8 mouse cellular contexts compared by ENCODE assay signal in genomic region chr12:100519684-100520076, GRCm38 (mm10). TPM values are rescaled to one million over a fixed set of nuclear protein-coding genes. Genes with fewer than 3 reads are reported as not detected.
DNase-seq lines count a peak whose midpoint lies in the region; ATAC-seq and TF ChIP-seq lines count a peak whose summit lies in the region.

No protein-coding gene starts in this region.

- H3K4me2 ChIP-seq in limb, embryonic 14.5 days (replicated peaks; ENCODE audit: low read depth, low read length, severe bottlenecking) = peak overlapping the region; percentile 87
- peak overlapping the region; percentile 98 for H3K4me2 ChIP-seq in myocyte (ENCODE audit: low read depth)

- H3K36me3 ChIP-seq in spleen, adult 2 months (ENCODE audit: control insufficient read depth, insufficient read depth, low read length) = no peaks in the 10 kb centered on the region
- peaks cover 23% of the 10 kb centered on the region for H3K36me3 ChIP-seq in hindbrain, embryonic 10.5 days
- no peaks in the 10 kb centered on the region; the same call in 1 of the 2 replicates for H3K36me3 ChIP-seq in limb, embryonic 14.5 days (ENCODE audit: control insufficient read depth, insufficient read depth, low read length)
- H3K36me3 ChIP-seq in myocyte (ENCODE audit: control insufficient read depth, insufficient read depth) = no peaks in the 10 kb centered on the region

- no peak overlapping the region for H3K27ac ChIP-seq in spleen, adult 2 months (ENCODE audit: insufficient read depth, low read length)
- peak overlapping the region; percentile 96 for H3K27ac ChIP-seq in hindbrain, embryonic 10.5 days
- H3K27ac ChIP-seq in limb, embryonic 14.5 days (replicated peaks; ENCODE audit: low read depth, low read length) = peak overlapping the region; percentile 84; the same call in 1 of the 2 replicates

- no peak for ATAC-seq in limb, embryonic 14.5 days (ENCODE audit: low FRiP score, low read depth)
- no peak for ATAC-seq in erythroid progenitor cell, adult 5-6 weeks (replicated peaks; ENCODE audit: low FRiP score, poor library complexity, severe bottlenecking)

- DNase-seq in spleen, adult 2 months (ENCODE audit: low read depth in 1 of 2, low spot score in 2 of 2) = no peak
- no peak for DNase-seq in spleen, adult 12 weeks (ENCODE audit: low spot score)
- DNase-seq in embryo, embryonic 11 days = peak; percentile 26
- peak; percentile 31 for DNase-seq in hindbrain, embryonic 10.5 days (ENCODE audit: low spot score)
- DNase-seq in limb, embryonic 14.5 days (ENCODE audit: low spot score) = no peak
- no peak for DNase-seq in left cerebral cortex, adult 11 months (ENCODE audit: low spot score)

- no peak for TF ChIP-seq CTCF in spleen, adult 2 months (IDR thresholded peaks at IDR 0.05; ENCODE audit: extremely low read depth, insufficient read depth, insufficient read length, insufficient replicate concordance)

- H3ac ChIP-seq in myocyte (ENCODE audit: control insufficient read depth, insufficient read length) = peak overlapping the region; percentile 85

- peaks cover 9% of the 10 kb centered on the region; the same call in 1 of the 2 replicates for H3K4me1 ChIP-seq in spleen, adult 2 months (ENCODE audit: control insufficient read depth, insufficient read depth, insufficient read length)
- H3K4me1 ChIP-seq in hindbrain, embryonic 10.5 days (replicated peaks) = peaks cover 24% of the 10 kb centered on the region
- peaks cover 12% of the 10 kb centered on the region for H3K4me1 ChIP-seq in limb, embryonic 14.5 days (ENCODE audit: control insufficient read depth, insufficient read depth, low read length)

- H3K27me3 ChIP-seq in spleen, adult 2 months (ENCODE audit: control insufficient read depth, insufficient read depth, low read length) = no peaks in the 10 kb centered on the region
- H3K27me3 ChIP-seq in hindbrain, embryonic 10.5 days (ENCODE audit: insufficient read depth, poor library complexity, severe bottlenecking) = peaks cover 13% of the 10 kb centered on the region
- no peaks in the 10 kb centered on the region for H3K27me3 ChIP-seq in limb, embryonic 14.5 days (ENCODE audit: control insufficient read depth, insufficient read depth, low read length)
- no peaks in the 10 kb centered on the region for H3K27me3 ChIP-seq in myocyte (ENCODE audit: control insufficient read depth, insufficient read depth, insufficient read length)

- H3K9me3 ChIP-seq in hindbrain, embryonic 10.5 days = no peaks in the 10 kb centered on the region
- no peaks in the 10 kb centered on the region for H3K9me3 ChIP-seq in limb, embryonic 14.5 days (ENCODE audit: control insufficient read depth, low read length)

- WGBS in spleen, adult 2 months = 70% methylated on average over 7 of the region's 7 CpGs
- WGBS in hindbrain, embryonic 10.5 days = 58% methylated on average over 7 of the region's 7 CpGs
- 44% methylated on average over 7 of the region's 7 CpGs for WGBS in limb, embryonic 14.5 days

- peak overlapping the region; percentile 81 for H3K4me3 ChIP-seq in spleen, adult 2 months (ENCODE audit: extremely low read depth, insufficient read depth, insufficient read length)
- peak overlapping the region; percentile 82 for H3K4me3 ChIP-seq in hindbrain, embryonic 10.5 days
- H3K4me3 ChIP-seq in limb, embryonic 14.5 days (replicated peaks; ENCODE audit: low read length) = peak overlapping the region; percentile 87
- H3K4me3 ChIP-seq in myocyte = peak overlapping the region; percentile 44

- peak overlapping the region; percentile 95 for H3K9ac ChIP-seq in limb, embryonic 14.5 days (ENCODE audit: low read depth, low read length, severe bottlenecking)

- no peaks in the 10 kb centered on the region for H3K79me2 ChIP-seq in myocyte (ENCODE audit: control insufficient read depth, insufficient read depth)

- TF ChIP-seq POLR2A in spleen, adult 2 months (IDR thresholded peaks at IDR 0.05; ENCODE audit: low read depth, low read length) = no peak
- TF ChIP-seq POLR2A in limb, embryonic 14.5 days (IDR thresholded peaks at IDR 0.05; ENCODE audit: borderline replicate concordance, extremely low read depth, insufficient read depth, insufficient read length) = no peak
- no peak for TF ChIP-seq POLR2A in myocyte (IDR thresholded peaks at IDR 0.05; ENCODE audit: insufficient read length, low read depth)

TF ChIP-seq in myocyte, 11 proteins besides CTCF, POLR2A, EP300 and RAD21:
- TF ChIP-seq USF1 (IDR thresholded peaks at IDR 0.05; ENCODE audit: low read depth) (peak; percentile 40), MYOD1 (IDR thresholded peaks at IDR 0.05; ENCODE audit: control insufficient read depth in 1 of 3, insufficient read length in 2 of 3, low read depth in 2 of 3) (no peak)

RNA-seq across cellular contexts. Expression of gene Ttc7b, which starts 0.9 kb away (rescaled TPM):
- 20.4 and 24.4 TPM in 2 replicates for polyA plus RNA-seq in spleen, adult 2 months (2012; rRNA removed)
- 5.4 and 5.6 TPM in 2 replicates for polyA plus RNA-seq in hindbrain, embryonic 10.5 days (2016; fragmentation: Nextera tagmentation; extraction: Ambion mirVana)
- 28.1 and 38.0 TPM in 2 replicates for polyA plus RNA-seq in limb, embryonic 14.5 days (2012; rRNA removed)
- polyA plus RNA-seq in limb, embryonic 14.5 days (2014; fragmentation: Nextera tagmentation; extraction: Ambion mirVana) = 7.3 and 11.4 TPM in 2 replicates
- polyA plus RNA-seq in myocyte (2012; fragmentation: generic; extraction: Trizol) = 18.2 TPM
- 3.6 and 13.4 TPM in 2 replicates for total RNA-seq in erythroid progenitor cell, adult 5-6 weeks (2015; ENCODE audit: low replicate concordance)
- 3.0 and 6.2 TPM in 2 replicates for total RNA-seq in erythroid progenitor cell, adult 5-6 weeks (2017; ENCODE audit: low replicate concordance)

Comparison
In these comparisons a context has a peak if more than half of its experiments do, and no peak if none do; other contexts are left out.
1. DNase-seq: peak in embryo, embryonic 11 days (single experiment) and hindbrain, embryonic 10.5 days (single experiment); none in spleen, adult 2 months (0 of 2), spleen, adult 12 weeks (single experiment), limb, embryonic 14.5 days (single experiment) and left cerebral cortex, adult 11 months (single experiment).
2. Peak in every context shown above with its lines, with median percentiles within 50 percentile points of each other: H3K4me3 ChIP-seq.